Mouse (Mus musculus) testis, adult 2 months (tissue): Measurements from ENCODE around the gene Ugt1a5. TPM values are rescaled to one million over a fixed set of nuclear protein-coding genes. Genes with fewer than 3 reads are reported as not detected.

Experiments
- H3K27ac ChIP-seq: fragments of 200-500 bp; 2 replicates; pipeline ENCODE4 v1.5.1; 2012; ENCODE audit warnings: low read depth, low read length; ENCODE audit not compliant: control insufficient read depth, insufficient read depth
- H3K27me3 ChIP-seq: fragments of 200-500 bp; 2 replicates; pipeline ENCODE4 v1.6.1; 2012; ENCODE audit warnings: mild to moderate bottlenecking, low read length, moderate library complexity; ENCODE audit not compliant: control insufficient read depth, insufficient read depth
- H3K36me3 ChIP-seq: fragments of 200-500 bp; 2 replicates; pipeline ENCODE4 v1.6.1; 2012; ENCODE audit warnings: mild to moderate bottlenecking, low read length; ENCODE audit not compliant: control insufficient read depth, insufficient read depth
- H3K4me1 ChIP-seq: fragments of 200-500 bp; 2 replicates; pipeline ENCODE4 v1.6.1; 2012; ENCODE audit warnings: low read length; ENCODE audit not compliant: control insufficient read depth, insufficient read depth
- H3K4me3 ChIP-seq: fragments of 200-500 bp; 2 replicates; pipeline ENCODE4 v1.5.1; 2012; ENCODE audit warnings: low read depth, mild to moderate bottlenecking, low read length, moderate library complexity, mixed read lengths; ENCODE audit not compliant: control insufficient read depth
- CTCF ChIP-seq: fragments of 200-500 bp; IDR thresholded peaks from 2 replicates; pipeline ENCODE4 v1.5.1; 2012; ENCODE audit warnings: low read depth, mild to moderate bottlenecking, inconsistent platforms, low read length, moderate library complexity; ENCODE audit not compliant: control insufficient read depth, insufficient read depth, insufficient replicate concordance
- POLR2A ChIP-seq: fragments of 200-500 bp; IDR thresholded peaks from 2 replicates; pipeline ENCODE4 v1.6.1; 2012; ENCODE audit warnings: low read depth, mild to moderate bottlenecking, inconsistent platforms, low read length, moderate library complexity; ENCODE audit not compliant: control insufficient read depth
- polyA plus RNA-seq: library from polyadenylated mRNA; depleted of rRNA; stranded (reverse); fragments of >200 nt; gene quantifications from 2 replicates; pipeline ENCODE4 v1.2.3, GENCODE M21; 2012

Gene Ugt1a5
- polyA plus RNA-seq, 1 experiment, result 0.09 TPM

DNA sequence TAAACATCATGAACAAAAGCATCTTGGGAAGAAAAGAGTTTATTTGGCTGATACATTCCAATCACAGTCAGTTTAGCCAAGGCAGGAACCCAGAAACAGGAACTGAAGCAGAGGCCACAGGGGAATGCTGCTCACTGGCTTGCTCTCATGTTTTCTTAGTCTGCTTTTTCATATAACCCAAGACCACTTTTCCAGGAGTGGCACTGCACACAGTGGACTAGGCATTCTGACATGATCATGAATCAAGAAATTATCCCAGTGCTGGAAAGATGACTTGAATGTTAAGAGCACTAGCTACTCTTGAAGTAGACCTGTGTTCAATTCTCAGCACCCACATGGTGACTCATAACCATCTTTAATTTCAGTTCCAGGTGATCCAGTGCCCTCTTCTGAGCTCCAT lies 59.9 kb downstream of the Ugt1a5 start:
- Histone ChIP-seq H3K36me3 (no peaks in the 10 kb centered on the region; the same call in 1 of the 2 replicates), H3K4me1 (peaks cover 2% of the 10 kb centered on the region; the same call in 1 of the 2 replicates), H3K27me3 (no peaks in the 10 kb centered on the region), H3K4me3 (peak overlapping the region; percentile 37; the same call in 1 of the 2 replicates), H3K27ac (no peak overlapping the region)
- no peak for TF ChIP-seq CTCF
- TF ChIP-seq POLR2A, result no peak

DNA sequence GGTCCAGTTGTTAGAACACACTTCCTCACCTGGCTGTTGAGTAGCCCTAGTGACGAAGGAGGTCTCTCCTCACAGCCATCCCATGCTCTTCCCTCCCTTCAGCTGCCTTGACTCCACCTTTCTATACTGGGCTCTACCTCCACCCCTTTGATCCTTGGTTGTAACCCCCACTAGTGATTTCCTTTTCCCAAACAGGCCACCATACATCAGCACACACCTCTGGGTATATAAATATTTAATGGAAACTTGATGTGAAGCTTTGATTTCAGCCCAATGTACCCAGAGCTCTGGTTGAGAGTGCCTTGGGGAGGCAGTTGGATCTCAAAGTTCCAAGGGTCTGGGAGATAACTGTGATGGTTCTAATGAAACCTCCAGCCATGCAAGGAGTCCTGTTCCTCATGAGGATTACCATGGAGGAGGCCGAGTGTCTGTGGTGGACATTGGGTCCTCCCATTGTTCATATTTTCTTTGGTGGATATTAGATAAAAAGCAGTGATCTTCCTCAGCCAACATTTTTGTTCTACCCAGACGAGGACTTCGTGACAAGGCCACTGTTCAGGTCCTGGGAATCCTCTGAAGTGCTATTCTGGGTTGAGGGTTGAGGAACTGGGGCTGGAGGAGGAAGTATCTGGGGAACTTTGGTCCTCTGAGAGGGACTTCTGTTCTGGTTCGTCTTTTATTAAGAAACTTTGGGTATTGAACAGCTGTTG lies 61.0 kb downstream of the Ugt1a5 start, which contains the start of gene Mroh2a:
Gene Mroh2a, plus strand, starts transcription at position 317 of the 710 bp plus-strand sequence.
- TF ChIP-seq CTCF (no peak), POLR2A (no peak)
- Histone ChIP-seq H3K27ac (peak within 1 kb of the TSS; percentile 90), H3K27me3 (no peaks in the 10 kb centered on the region), H3K4me1 (peaks cover 2% of the 10 kb centered on the region; the same call in 1 of the 2 replicates), H3K4me3 (peak within 1 kb of the TSS; percentile 77), H3K36me3 (no peaks in the 10 kb centered on the region; the same call in 1 of the 2 replicates)

DNA sequence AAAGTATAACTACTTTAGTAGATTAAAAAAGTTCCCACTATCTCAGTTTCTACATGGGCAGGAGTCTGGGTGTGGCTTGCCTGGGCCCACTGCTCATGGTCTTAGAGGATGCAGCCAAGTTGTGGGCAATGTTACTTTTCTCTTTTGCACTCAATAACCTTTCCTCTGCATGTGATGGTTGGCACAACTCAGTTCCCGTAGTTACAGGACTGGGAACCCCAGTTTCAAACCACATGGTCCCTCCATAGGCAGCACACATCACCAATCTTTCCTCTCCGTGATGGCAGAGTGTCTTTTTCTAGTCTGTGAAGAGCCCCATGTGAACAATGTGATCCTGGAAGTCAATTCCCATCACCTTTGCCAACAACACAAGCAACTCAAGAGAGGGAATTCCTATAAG lies 61.7 kb downstream of the Ugt1a5 start:
- H3K4me3 ChIP-seq, result peak overlapping the region; percentile 77
- no peaks in the 10 kb centered on the region for H3K27me3 ChIP-seq
- H3K27ac ChIP-seq, result 0 out of 2 replicates have a peak overlapping the region, but pooled peaks have one; percentile 0
- H3K36me3 ChIP-seq, result no peaks in the 10 kb centered on the region; the same call in 1 of the 2 replicates
- peaks cover 2% of the 10 kb centered on the region; the same call in 1 of the 2 replicates for H3K4me1 ChIP-seq
- TF ChIP-seq POLR2A (no peak), CTCF (no peak)

DNA sequence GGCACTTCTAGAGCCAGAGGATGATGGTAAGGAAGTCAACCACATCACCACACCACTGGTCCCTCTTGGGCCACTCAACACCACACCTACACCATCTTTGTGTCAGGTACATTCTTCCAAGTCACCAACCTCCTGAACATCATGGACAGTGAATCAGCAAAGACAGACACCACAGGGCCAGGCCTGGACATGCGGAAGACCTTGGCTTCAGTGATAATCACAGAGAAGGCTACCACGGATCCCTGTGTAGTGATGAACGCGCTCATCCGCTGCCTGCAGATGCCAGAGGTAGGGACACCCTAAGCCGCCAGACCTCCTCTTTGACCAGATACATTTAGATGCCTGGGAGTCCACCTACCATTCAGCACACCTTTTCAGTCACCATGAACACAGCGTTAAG lies 62.3 kb downstream of the Ugt1a5 start:
- TF ChIP-seq POLR2A (no peak), CTCF (no peak)
- Histone ChIP-seq H3K27me3 (no peaks in the 10 kb centered on the region), H3K27ac (no peak overlapping the region), H3K4me1 (peaks cover 2% of the 10 kb centered on the region; the same call in 1 of the 2 replicates), H3K36me3 (no peaks in the 10 kb centered on the region; the same call in 1 of the 2 replicates), H3K4me3 (peak overlapping the region; percentile 77)

DNA sequence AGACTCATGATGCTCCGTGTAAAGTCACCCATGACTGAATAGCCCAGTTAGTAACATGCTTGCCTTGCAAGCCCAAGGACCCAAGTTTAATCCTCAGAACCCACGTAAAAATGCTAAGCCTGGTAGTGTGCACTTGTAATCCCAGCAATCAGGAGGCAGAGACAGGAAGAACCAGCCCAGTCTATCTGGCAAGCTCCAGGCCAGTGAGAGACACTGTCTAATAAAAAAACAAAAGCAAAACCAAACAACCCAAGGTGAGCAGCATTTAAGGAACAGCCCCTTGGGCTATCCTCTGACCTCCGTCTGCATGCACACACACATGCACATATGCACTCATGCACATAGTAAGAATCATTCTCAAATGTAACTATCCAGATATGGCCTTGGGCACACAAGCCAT lies 63.8 kb downstream of the Ugt1a5 start:
- no peaks in the 10 kb centered on the region; the same call in 1 of the 2 replicates for H3K36me3 ChIP-seq
- H3K27me3 ChIP-seq, result no peaks in the 10 kb centered on the region
- no peak overlapping the region for H3K27ac ChIP-seq
- no peak overlapping the region for H3K4me3 ChIP-seq
- H3K4me1 ChIP-seq, result peaks cover 2% of the 10 kb centered on the region; the same call in 1 of the 2 replicates
- TF ChIP-seq POLR2A (no peak), CTCF (no peak)

DNA sequence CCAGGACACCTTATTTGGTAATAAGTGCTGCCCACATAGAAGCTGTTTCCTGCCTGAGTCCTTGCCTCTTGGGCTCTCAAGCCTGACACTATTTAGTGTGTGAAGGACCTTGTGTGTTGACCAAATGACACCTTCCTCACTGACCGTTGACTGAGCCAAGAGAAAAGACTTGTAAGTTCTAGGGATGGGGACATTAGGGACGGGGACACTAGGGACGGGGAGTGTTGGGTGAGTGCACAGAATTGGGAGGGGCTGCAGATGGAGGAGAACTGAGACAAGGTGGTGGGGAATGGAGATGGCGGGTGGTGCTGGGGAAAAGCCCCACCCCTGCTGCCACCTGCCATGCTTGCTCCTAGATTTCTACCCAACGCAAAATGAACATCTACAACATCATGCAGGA lies 64.2 kb downstream of the Ugt1a5 start:
- Histone ChIP-seq H3K4me1 (peaks cover 2% of the 10 kb centered on the region; the same call in 1 of the 2 replicates), H3K27ac (no peak overlapping the region), H3K4me3 (no peak overlapping the region), H3K27me3 (no peaks in the 10 kb centered on the region), H3K36me3 (no peaks in the 10 kb centered on the region; the same call in 1 of the 2 replicates)
- no peak for TF ChIP-seq CTCF
- no peak for TF ChIP-seq POLR2A

DNA sequence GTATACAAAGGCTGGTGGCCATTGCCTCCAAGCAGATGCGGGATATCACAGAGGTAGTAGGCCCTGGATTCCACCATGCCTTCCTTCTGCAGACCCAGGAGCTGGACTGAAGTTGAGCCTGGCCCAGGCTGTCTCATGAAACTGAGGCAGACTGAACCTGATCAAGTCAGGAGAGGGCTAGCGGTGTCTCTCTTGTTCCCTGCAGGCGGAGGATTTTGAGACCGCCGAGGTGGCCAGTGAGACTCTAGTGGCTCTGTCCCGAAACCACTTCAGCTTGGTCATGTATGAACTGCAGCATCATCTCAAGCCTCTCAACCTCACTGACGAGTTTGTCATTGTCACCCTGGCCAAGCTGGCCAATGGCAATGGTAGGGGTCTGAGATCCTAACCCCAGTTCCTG lies 64.6 kb downstream of the Ugt1a5 start:
- H3K36me3 ChIP-seq, result no peaks in the 10 kb centered on the region; the same call in 1 of the 2 replicates
- TF ChIP-seq POLR2A (no peak), CTCF (no peak)
- peaks cover 2% of the 10 kb centered on the region; the same call in 1 of the 2 replicates for H3K4me1 ChIP-seq
- H3K4me3 ChIP-seq, result no peak overlapping the region
- H3K27me3 ChIP-seq, result no peaks in the 10 kb centered on the region
- H3K27ac ChIP-seq, result no peak overlapping the region
